Mouse (Mus musculus): ENCODE data around the gene Akap13. TPM values are rescaled to one million over a fixed set of nuclear protein-coding genes. Genes with fewer than 3 reads are reported as not detected.
"Not testable (repeated sequence)": the region's sequence is repeated elsewhere in the genome, so short reads cannot be mapped to it uniquely, and the experiment has no call there.

Akap13 gene
- polyA plus RNA-seq, 1 experiment from 2014 or later: 31.0 TPM

- H3K27me3 ChIP-seq (ENCODE audit: control insufficient read depth, insufficient read depth, low read length); ATAC-seq (replicated peaks; ENCODE audit: low FRiP score); H3K9ac ChIP-seq (ENCODE audit: low read length); H3K4me3 ChIP-seq (ENCODE audit: low read depth, low read length); H3K9me3 ChIP-seq (ENCODE audit: control insufficient read depth, low read length); H3K27ac ChIP-seq (ENCODE audit: low read depth, low read length); H3K4me1 ChIP-seq (replicated peaks; ENCODE audit: control insufficient read depth, insufficient read depth, low read length); DNase-seq (ENCODE audit: low spot score); H3K4me2 ChIP-seq (ENCODE audit: low read depth, low read length, severe bottlenecking); H3K36me3 ChIP-seq (ENCODE audit: control insufficient read depth, insufficient read depth, low read length): not testable (repeated sequence)
- 73% methylated on average over 4 of the region's 4 CpGs for WGBS
Observed at GRCm38 (mm10) chr7:75760661-75761319, 305.5 kb downstream of the Akap13 start.

GRCm38 (mm10) chr7:75762225-75762624, 306.9 kb downstream of the Akap13 start:
- H3K36me3 ChIP-seq (ENCODE audit: control insufficient read depth, insufficient read depth, low read length): not testable (repeated sequence)

GRCm38 (mm10) chr7:75767080-75767769, 311.9 kb downstream of the Akap13 start:
- H3K9me3 ChIP-seq (ENCODE audit: control insufficient read depth, low read length); H3K4me1 ChIP-seq (replicated peaks; ENCODE audit: control insufficient read depth, insufficient read depth, low read length); H3K36me3 ChIP-seq (ENCODE audit: control insufficient read depth, insufficient read depth, low read length); DNase-seq (ENCODE audit: low spot score); H3K4me3 ChIP-seq (ENCODE audit: low read depth, low read length); H3K9ac ChIP-seq (ENCODE audit: low read length); H3K4me2 ChIP-seq (ENCODE audit: low read depth, low read length, severe bottlenecking); ATAC-seq (replicated peaks; ENCODE audit: low FRiP score); H3K27ac ChIP-seq (ENCODE audit: low read depth, low read length); H3K27me3 ChIP-seq (ENCODE audit: control insufficient read depth, insufficient read depth, low read length): not testable (repeated sequence)
- WGBS: 57% methylated on average over 1 of the region's 5 CpGs

More at GRCm38 (mm10) chr7:75762225-75762624, 306.9 kb downstream of the Akap13 start:
- not testable (repeated sequence) for H3K4me2 ChIP-seq (ENCODE audit: low read depth, low read length, severe bottlenecking); DNase-seq (ENCODE audit: low spot score); ATAC-seq (replicated peaks; ENCODE audit: low FRiP score); H3K27me3 ChIP-seq (ENCODE audit: control insufficient read depth, insufficient read depth, low read length); H3K4me3 ChIP-seq (ENCODE audit: low read depth, low read length); H3K9me3 ChIP-seq (ENCODE audit: control insufficient read depth, low read length); H3K27ac ChIP-seq (ENCODE audit: low read depth, low read length); H3K4me1 ChIP-seq (replicated peaks; ENCODE audit: control insufficient read depth, insufficient read depth, low read length); H3K9ac ChIP-seq (ENCODE audit: low read length)
- WGBS: 100% methylated on average over 2 of the region's 2 CpGs

- 87% methylated on average over 2 of the region's 2 CpGs for WGBS
- no peak overlapping the region for H3K4me3 ChIP-seq (ENCODE audit: low read depth, low read length)
- H3K27me3 ChIP-seq (ENCODE audit: control insufficient read depth, insufficient read depth, low read length): no peaks in the 10 kb centered on the region
- no peak for ATAC-seq (replicated peaks; ENCODE audit: low FRiP score)
- no peak overlapping the region for H3K4me2 ChIP-seq (ENCODE audit: low read depth, low read length, severe bottlenecking)
- no peaks in the 10 kb centered on the region for H3K4me1 ChIP-seq (replicated peaks; ENCODE audit: control insufficient read depth, insufficient read depth, low read length)
- H3K36me3 ChIP-seq (ENCODE audit: control insufficient read depth, insufficient read depth, low read length): no peaks in the 10 kb centered on the region
- no peaks in the 10 kb centered on the region for H3K9me3 ChIP-seq (ENCODE audit: control insufficient read depth, low read length)
- H3K27ac ChIP-seq (ENCODE audit: low read depth, low read length): no peak overlapping the region
- H3K9ac ChIP-seq (ENCODE audit: low read length): no peak overlapping the region
- DNase-seq (ENCODE audit: low spot score): no peak
Observed at GRCm38 (mm10) chr7:75768169-75768568, 312.8 kb downstream of the Akap13 start.

GRCm38 (mm10) chr7:75769909-75770308, 314.6 kb downstream of the Akap13 start:
- H3K27me3 ChIP-seq (ENCODE audit: control insufficient read depth, insufficient read depth, low read length): no peaks in the 10 kb centered on the region
- H3K27ac ChIP-seq (ENCODE audit: low read depth, low read length): no peak overlapping the region
- H3K9me3 ChIP-seq (ENCODE audit: control insufficient read depth, low read length): no peaks in the 10 kb centered on the region
- ATAC-seq (replicated peaks; ENCODE audit: low FRiP score) (no peak), DNase-seq (ENCODE audit: low spot score) (no peak)
- no peaks in the 10 kb centered on the region for H3K4me1 ChIP-seq (replicated peaks; ENCODE audit: control insufficient read depth, insufficient read depth, low read length)
- no peak overlapping the region for H3K4me3 ChIP-seq (ENCODE audit: low read depth, low read length)
- no peak overlapping the region for H3K4me2 ChIP-seq (ENCODE audit: low read depth, low read length, severe bottlenecking)
- WGBS: 93% methylated on average over 9 of the region's 9 CpGs
- H3K36me3 ChIP-seq (ENCODE audit: control insufficient read depth, insufficient read depth, low read length): no peaks in the 10 kb centered on the region
- H3K9ac ChIP-seq (ENCODE audit: low read length): no peak overlapping the region

GRCm38 (mm10) chr7:75774095-75775078, 319.1 kb downstream of the Akap13 start:
- DNase-seq (ENCODE audit: low spot score); H3K4me3 ChIP-seq (ENCODE audit: low read depth, low read length); H3K27ac ChIP-seq (ENCODE audit: low read depth, low read length); H3K9me3 ChIP-seq (ENCODE audit: control insufficient read depth, low read length); H3K4me2 ChIP-seq (ENCODE audit: low read depth, low read length, severe bottlenecking); H3K27me3 ChIP-seq (ENCODE audit: control insufficient read depth, insufficient read depth, low read length); H3K4me1 ChIP-seq (replicated peaks; ENCODE audit: control insufficient read depth, insufficient read depth, low read length); ATAC-seq (replicated peaks; ENCODE audit: low FRiP score); H3K9ac ChIP-seq (ENCODE audit: low read length); H3K36me3 ChIP-seq (ENCODE audit: control insufficient read depth, insufficient read depth, low read length): not testable (repeated sequence)
- 93% methylated on average over 18 of the region's 18 CpGs for WGBS

GRCm38 (mm10) chr7:75778053-75778452, 322.7 kb downstream of the Akap13 start:
- Histone ChIP-seq H3K4me3 (ENCODE audit: low read depth, low read length) (no peak overlapping the region), H3K9ac (ENCODE audit: low read length) (no peak overlapping the region), H3K9me3 (ENCODE audit: control insufficient read depth, low read length) (no peaks in the 10 kb centered on the region), H3K4me2 (ENCODE audit: low read depth, low read length, severe bottlenecking) (no peak overlapping the region), H3K4me1 (replicated peaks; ENCODE audit: control insufficient read depth, insufficient read depth, low read length) (no peaks in the 10 kb centered on the region), H3K27me3 (ENCODE audit: control insufficient read depth, insufficient read depth, low read length) (no peaks in the 10 kb centered on the region), H3K27ac (ENCODE audit: low read depth, low read length) (no peak overlapping the region), H3K36me3 (ENCODE audit: control insufficient read depth, insufficient read depth, low read length) (no peaks in the 10 kb centered on the region)
- no peak for DNase-seq (ENCODE audit: low spot score)
- 91% methylated on average over 2 of the region's 2 CpGs for WGBS
- ATAC-seq (replicated peaks; ENCODE audit: low FRiP score): no peak

- ATAC-seq (replicated peaks; ENCODE audit: low FRiP score) (no peak), DNase-seq (ENCODE audit: low spot score) (no peak)
- 26% methylated on average over 2 of the region's 5 CpGs for WGBS
- H3K27me3 ChIP-seq (ENCODE audit: control insufficient read depth, insufficient read depth, low read length): no peaks in the 10 kb centered on the region
- no peaks in the 10 kb centered on the region for H3K36me3 ChIP-seq (ENCODE audit: control insufficient read depth, insufficient read depth, low read length)
- peak overlapping the region; percentile 50 for H3K4me2 ChIP-seq (ENCODE audit: low read depth, low read length, severe bottlenecking)
- H3K4me3 ChIP-seq (ENCODE audit: low read depth, low read length): peak overlapping the region; percentile 37; the same call in 1 of the 2 replicates
- no peaks in the 10 kb centered on the region for H3K4me1 ChIP-seq (replicated peaks; ENCODE audit: control insufficient read depth, insufficient read depth, low read length)
- H3K9ac ChIP-seq (ENCODE audit: low read length): no peak overlapping the region
- no peaks in the 10 kb centered on the region for H3K9me3 ChIP-seq (ENCODE audit: control insufficient read depth, low read length)
- H3K27ac ChIP-seq (ENCODE audit: low read depth, low read length): no peak overlapping the region
Observed at GRCm38 (mm10) chr7:75780812-75781211, 325.5 kb downstream of the Akap13 start.

Measured in forebrain, embryonic 11.5 days (tissue).